Mouse (Mus musculus): ENCODE data around the gene Tpi1. TPM values are rescaled to one million over a fixed set of nuclear protein-coding genes. Genes with fewer than 3 reads are reported as not detected.

Tpi1 gene
- polyA plus RNA-seq (2015; fragmentation: Nextera tagmentation; extraction: Ambion mirVana): 332 and 346 TPM in 2 replicates

DNA sequence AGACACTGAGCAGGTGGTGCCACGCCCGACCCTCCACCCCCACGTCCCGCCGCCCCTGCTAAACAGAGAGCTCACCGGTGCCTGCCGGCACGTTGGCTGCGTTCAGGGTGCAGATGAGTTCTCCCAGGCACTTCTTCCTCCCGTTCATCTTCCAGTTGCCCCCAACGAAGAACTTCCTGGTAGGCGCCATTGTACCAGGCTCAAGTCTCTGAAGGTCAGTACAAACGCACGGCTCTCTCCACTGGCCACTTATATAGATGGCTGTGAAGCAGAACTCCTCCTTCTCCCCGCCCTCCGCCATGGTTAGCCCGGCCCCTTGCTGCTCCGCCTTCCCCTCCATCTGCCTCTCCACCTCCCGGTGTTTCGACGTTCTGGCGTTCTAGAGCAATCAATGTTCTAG lies at the start of gene Tpi1:
Tpi1 (minus strand) TSS at position 364 of the 400 bp plus-strand sequence.
- H3K27ac ChIP-seq (ENCODE audit: low read depth): peak within 1 kb of the TSS; percentile 96
- TF ChIP-seq CTCF (IDR thresholded peaks at IDR 0.05; ENCODE audit: low read depth) (no peak), EP300 (IDR thresholded peaks at IDR 0.05; ENCODE audit: low read depth) (no peak)
- H3K4me1 ChIP-seq (ENCODE audit: insufficient read depth): peaks cover 41% of the 10 kb centered on the region
- H3K9ac ChIP-seq (replicated peaks): peak within 1 kb of the TSS; percentile 93
- H3K4me2 ChIP-seq (ENCODE audit: low read depth, low read length): peak within 1 kb of the TSS; percentile 99
- H3K9me3 ChIP-seq (ENCODE audit: low read length): no peaks in the 10 kb centered on the region
- ATAC-seq: peak; percentile 84
- H3K36me3 ChIP-seq (replicated peaks; ENCODE audit: insufficient read depth, low read length): peaks cover 51% of the 10 kb centered on the region
- WGBS (ENCODE audit: insufficient replicate concordance): under 1% methylated on average over 22 of the region's 22 CpGs
- H3K27me3 ChIP-seq (ENCODE audit: insufficient read depth, low read length): no peaks in the 10 kb centered on the region
- peak; percentile 92 for DNase-seq
- peak within 1 kb of the TSS; percentile 85 for H3K4me3 ChIP-seq (ENCODE audit: low read depth, low read length)

DNA sequence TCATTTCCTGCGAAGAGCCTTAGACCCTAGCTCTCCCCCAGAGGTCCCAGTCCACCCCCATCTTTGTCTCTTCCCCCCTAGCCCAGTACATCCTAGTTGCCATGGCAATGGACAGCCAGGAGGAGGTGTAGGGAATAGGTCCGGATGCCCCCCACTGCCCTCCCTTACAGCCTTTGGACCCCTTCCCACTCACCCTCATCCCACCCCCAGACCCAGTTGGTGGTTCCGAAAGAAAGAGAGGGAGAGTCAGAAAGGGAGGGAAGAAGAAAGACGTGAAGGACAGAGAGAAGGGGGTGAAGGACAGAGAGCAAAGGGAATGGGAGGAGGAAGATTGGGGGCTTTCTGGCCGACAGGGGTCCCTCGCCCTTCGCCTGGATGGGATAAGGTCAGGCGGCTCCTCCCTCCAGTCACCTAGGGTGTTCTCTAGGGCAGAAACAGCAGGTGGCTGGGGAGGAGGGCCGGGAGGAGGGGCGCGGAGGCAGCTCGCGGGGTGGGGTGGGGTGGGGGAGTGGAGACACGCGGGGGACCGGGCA lies 49.1 kb upstream of the Tpi1 start:
- Histone ChIP-seq H3K27me3 (ENCODE audit: insufficient read depth, low read length) (peaks cover 64% of the 10 kb centered on the region), H3K4me3 (ENCODE audit: low read depth, low read length) (peak overlapping the region; percentile 45), H3K36me3 (replicated peaks; ENCODE audit: insufficient read depth, low read length) (no peaks in the 10 kb centered on the region), H3K4me1 (ENCODE audit: insufficient read depth) (peaks cover 9% of the 10 kb centered on the region), H3K9ac (replicated peaks) (no peak overlapping the region; the same call in 1 of the 2 replicates), H3K4me2 (ENCODE audit: low read depth, low read length) (peak overlapping the region; percentile 82), H3K27ac (ENCODE audit: low read depth) (no peak overlapping the region), H3K9me3 (ENCODE audit: low read length) (no peaks in the 10 kb centered on the region)
- WGBS (ENCODE audit: insufficient replicate concordance): 2% methylated on average over 7 of the region's 16 CpGs
- DNase-seq (no peak), ATAC-seq (peak; percentile 28; the same call in 1 of the 2 replicates)
- TF ChIP-seq CTCF (IDR thresholded peaks at IDR 0.05; ENCODE audit: low read depth) (no peak), EP300 (IDR thresholded peaks at IDR 0.05; ENCODE audit: low read depth) (no peak)

DNA sequence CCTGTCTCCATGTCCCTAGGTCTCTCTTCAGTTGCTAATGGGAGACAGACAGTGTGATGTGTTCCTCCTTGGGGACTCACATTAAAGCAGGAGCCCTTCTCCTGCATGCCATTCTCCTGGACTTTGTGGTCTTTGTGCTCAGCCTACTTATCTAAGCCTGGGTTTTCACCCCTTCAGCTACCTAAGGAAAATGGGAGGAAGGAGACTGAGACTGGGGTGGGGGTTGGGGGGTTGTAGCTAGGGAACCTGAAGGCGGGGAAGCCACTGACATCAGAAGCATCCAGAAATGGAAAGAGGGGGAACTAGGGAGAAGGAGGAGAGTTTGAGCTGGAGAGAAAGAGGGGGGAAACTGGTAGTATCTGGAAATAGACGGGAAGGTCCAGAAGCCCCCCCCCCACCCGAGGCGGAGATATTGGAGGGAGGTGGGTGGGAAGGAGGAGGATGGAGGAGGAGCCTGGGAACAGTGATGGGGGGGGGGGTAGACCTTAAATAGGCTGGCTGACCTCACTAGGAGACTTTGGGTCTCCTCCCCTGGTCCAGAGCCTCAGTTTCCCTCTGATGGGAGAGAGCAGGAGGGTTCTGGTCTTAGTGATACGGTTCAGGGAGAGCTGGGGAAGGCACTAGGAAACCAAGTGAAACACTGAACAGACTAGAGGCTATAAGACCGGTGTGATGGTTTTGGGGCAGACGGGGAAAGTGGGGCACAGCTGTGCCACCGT lies 48.5 kb upstream of the Tpi1 start:
- Histone ChIP-seq H3K27me3 (ENCODE audit: insufficient read depth, low read length) (peaks cover 70% of the 10 kb centered on the region), H3K4me3 (ENCODE audit: low read depth, low read length) (no peak overlapping the region), H3K36me3 (replicated peaks; ENCODE audit: insufficient read depth, low read length) (no peaks in the 10 kb centered on the region), H3K9me3 (ENCODE audit: low read length) (no peaks in the 10 kb centered on the region), H3K9ac (replicated peaks) (no peak overlapping the region), H3K4me1 (ENCODE audit: insufficient read depth) (peaks cover 9% of the 10 kb centered on the region), H3K27ac (ENCODE audit: low read depth) (no peak overlapping the region), H3K4me2 (ENCODE audit: low read depth, low read length) (no peak overlapping the region)
- TF ChIP-seq EP300 (IDR thresholded peaks at IDR 0.05; ENCODE audit: low read depth) (no peak), CTCF (IDR thresholded peaks at IDR 0.05; ENCODE audit: low read depth) (no peak)
- ATAC-seq: no peak
- 24% methylated on average over 8 of the region's 8 CpGs for WGBS (ENCODE audit: insufficient replicate concordance)
- DNase-seq: no peak

DNA sequence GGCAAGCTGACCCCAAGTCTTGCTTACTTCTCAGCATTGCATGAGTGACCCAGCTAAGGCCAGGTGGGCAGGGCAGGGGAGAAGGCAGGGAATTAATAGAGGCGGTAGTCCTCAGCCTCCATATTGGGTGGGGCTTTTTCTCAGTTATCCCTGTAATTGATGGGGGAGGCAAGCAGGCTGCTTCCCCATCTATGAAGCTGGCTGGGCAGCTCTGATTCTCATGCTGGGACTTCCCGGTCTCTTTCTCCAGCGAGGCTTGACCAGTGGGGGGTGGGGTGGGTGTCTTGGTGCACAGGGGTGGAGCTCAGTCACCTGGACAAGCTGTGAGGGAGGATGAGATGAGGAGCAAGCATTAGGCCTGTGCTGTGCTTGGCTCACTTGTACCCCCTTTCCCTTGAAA lies 47.7 kb upstream of the Tpi1 start:
- no peak for TF ChIP-seq CTCF (IDR thresholded peaks at IDR 0.05; ENCODE audit: low read depth)
- TF ChIP-seq EP300 (IDR thresholded peaks at IDR 0.05; ENCODE audit: low read depth): no peak
- H3K27ac ChIP-seq (ENCODE audit: low read depth): no peak overlapping the region
- no peak overlapping the region for H3K4me2 ChIP-seq (ENCODE audit: low read depth, low read length)
- H3K27me3 ChIP-seq (ENCODE audit: insufficient read depth, low read length): peaks cover 77% of the 10 kb centered on the region
- H3K36me3 ChIP-seq (replicated peaks; ENCODE audit: insufficient read depth, low read length): no peaks in the 10 kb centered on the region
- ATAC-seq (no peak), DNase-seq (no peak)
- no peak overlapping the region for H3K9ac ChIP-seq (replicated peaks)
- peaks cover 13% of the 10 kb centered on the region for H3K4me1 ChIP-seq (ENCODE audit: insufficient read depth)
- no peaks in the 10 kb centered on the region for H3K9me3 ChIP-seq (ENCODE audit: low read length)
- no peak overlapping the region for H3K4me3 ChIP-seq (ENCODE audit: low read depth, low read length)
- WGBS (ENCODE audit: insufficient replicate concordance): 54% methylated on average over 3 of the region's 3 CpGs

DNA sequence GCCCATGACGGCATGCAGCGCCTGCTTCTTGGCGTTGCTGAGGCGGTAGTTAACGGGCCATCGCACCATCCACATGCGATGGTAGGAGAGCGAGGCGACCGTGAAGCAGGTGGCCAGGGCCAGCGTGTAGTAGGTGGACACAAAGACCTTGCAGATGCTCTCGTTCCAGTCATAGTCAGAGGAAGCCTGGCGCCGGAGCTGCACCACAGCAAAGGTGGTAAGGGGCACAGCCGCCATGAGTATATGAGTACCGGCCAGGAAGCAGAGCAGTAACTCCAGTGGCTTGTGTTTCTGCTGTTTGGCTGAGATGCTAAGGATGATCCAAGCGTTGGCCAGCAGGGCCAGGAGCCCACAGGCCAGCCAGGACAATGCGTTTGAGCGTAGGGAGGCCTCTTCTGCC lies 47.2 kb upstream of the Tpi1 start:
- no peak overlapping the region for H3K27ac ChIP-seq (ENCODE audit: low read depth)
- H3K36me3 ChIP-seq (replicated peaks; ENCODE audit: insufficient read depth, low read length): no peaks in the 10 kb centered on the region
- no peak overlapping the region for H3K4me2 ChIP-seq (ENCODE audit: low read depth, low read length)
- H3K4me1 ChIP-seq (ENCODE audit: insufficient read depth): peaks cover 13% of the 10 kb centered on the region
- 81% methylated on average over 18 of the region's 19 CpGs for WGBS (ENCODE audit: insufficient replicate concordance)
- no peak overlapping the region for H3K4me3 ChIP-seq (ENCODE audit: low read depth, low read length)
- no peak for DNase-seq
- ATAC-seq: no peak
- no peak overlapping the region for H3K9ac ChIP-seq (replicated peaks)
- H3K27me3 ChIP-seq (ENCODE audit: insufficient read depth, low read length): peaks cover 82% of the 10 kb centered on the region
- no peaks in the 10 kb centered on the region for H3K9me3 ChIP-seq (ENCODE audit: low read length)
- TF ChIP-seq EP300 (IDR thresholded peaks at IDR 0.05; ENCODE audit: low read depth): no peak
- TF ChIP-seq CTCF (IDR thresholded peaks at IDR 0.05; ENCODE audit: low read depth): no peak

DNA sequence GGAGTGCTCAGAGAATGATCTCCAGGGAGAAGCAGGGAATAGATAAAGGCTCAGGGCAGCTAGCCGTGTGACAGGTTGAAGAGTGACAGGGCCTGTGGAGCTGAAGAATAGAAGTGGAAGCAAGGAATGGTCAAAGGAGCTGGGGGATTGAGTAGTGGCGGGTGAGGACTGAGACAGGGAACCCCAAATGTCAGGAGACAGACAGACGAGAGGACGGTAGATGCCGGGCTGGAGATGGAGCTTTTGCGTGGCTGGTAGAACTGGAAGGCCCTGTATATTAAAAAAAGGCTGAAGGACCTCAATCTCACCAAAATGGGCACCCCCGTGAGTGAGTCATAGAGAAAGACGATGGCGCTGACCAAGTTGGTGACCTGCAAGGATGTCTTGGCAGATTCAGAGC lies 46.4 kb upstream of the Tpi1 start:
- Histone ChIP-seq H3K9me3 (ENCODE audit: low read length) (no peaks in the 10 kb centered on the region), H3K27ac (ENCODE audit: low read depth) (no peak overlapping the region), H3K36me3 (replicated peaks; ENCODE audit: insufficient read depth, low read length) (no peaks in the 10 kb centered on the region), H3K4me3 (ENCODE audit: low read depth, low read length) (no peak overlapping the region), H3K4me1 (ENCODE audit: insufficient read depth) (peaks cover 13% of the 10 kb centered on the region), H3K27me3 (ENCODE audit: insufficient read depth, low read length) (peaks cover 88% of the 10 kb centered on the region), H3K4me2 (ENCODE audit: low read depth, low read length) (no peak overlapping the region), H3K9ac (replicated peaks) (no peak overlapping the region)
- DNase-seq: no peak
- WGBS (ENCODE audit: insufficient replicate concordance): 81% methylated on average over 9 of the region's 9 CpGs
- TF ChIP-seq CTCF (IDR thresholded peaks at IDR 0.05; ENCODE audit: low read depth) (no peak), EP300 (IDR thresholded peaks at IDR 0.05; ENCODE audit: low read depth) (no peak)
- no peak for ATAC-seq
